Mouse (Mus musculus) liver, embryonic 14.5 days (tissue): ENCODE measurements around the gene Slc27a5.

Source experiments
- CTCF ChIP-seq: IDR thresholded peaks from 2 replicates; pipeline ENCODE4 v1.5.1; 2016; ENCODE audit warnings: antibody characterized with exemption, low read depth, control low read depth
- EP300 ChIP-seq: IDR thresholded peaks from 2 replicates; pipeline ENCODE4 v1.6.1; 2016; ENCODE audit warnings: antibody characterized with exemption, low read depth

DNA sequence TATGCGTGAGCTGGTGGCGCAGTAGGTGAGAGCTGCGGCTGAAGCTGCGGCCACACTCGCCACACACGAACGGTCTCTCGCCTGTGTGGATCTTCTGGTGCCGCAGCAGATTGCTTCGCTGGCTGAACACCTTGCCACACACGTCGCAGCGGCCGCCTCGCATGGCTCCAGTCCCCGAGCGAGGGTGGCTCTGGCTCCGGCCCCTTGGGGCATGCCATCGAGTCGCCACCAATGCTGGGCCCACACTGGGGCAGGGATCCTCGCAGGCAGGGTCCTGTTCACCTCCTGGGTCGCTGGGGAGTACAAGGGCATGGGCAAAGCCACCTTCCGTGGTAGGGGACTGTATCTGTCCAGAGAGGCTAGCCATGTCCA lies 46.2 kb upstream of the Slc27a5 start:
- TF ChIP-seq CTCF (no peak), EP300 (no peak)
